Mouse (Mus musculus) forebrain, postnatal 0 days (tissue): ENCODE data around the gene Plekhd1. TPM values are rescaled to one million over a fixed set of nuclear protein-coding genes. Genes with fewer than 3 reads are reported as not detected.
A peak's percentile ranks its signal among the peaks of the same experiment; 100 is the strongest.

Experiments
- ATAC-seq: fragments of 200-750 bp; cut with Nextera tagmentation; 2 replicates; pipeline ENCODE4 v1.8.0; 2017; ENCODE audit warnings: mild to moderate bottlenecking, moderate library complexity
- DNase-seq: peaks from one replicate; pipeline ENCODE4 v3.0.0-alpha.2; 2015
- H3K27ac ChIP-seq: fragments of 300-500 bp; sonication (generic); 2 replicates; pipeline ENCODE4 v1.5.1; 2014; ENCODE audit warnings: low read depth, mild to moderate bottlenecking, antibody characterized with exemption, low read length, moderate library complexity, mixed read lengths
- H3K27me3 ChIP-seq: fragments of 300-500 bp; sonication (generic); 2 replicates; pipeline ENCODE4 v1.6.1; 2014; ENCODE audit warnings: mild to moderate bottlenecking, low read length, mixed read lengths; ENCODE audit not compliant: insufficient read depth
- H3K36me3 ChIP-seq: fragments of 300-500 bp; sonication (generic); 2 replicates; pipeline ENCODE4 v1.6.1; 2014; ENCODE audit warnings: mild to moderate bottlenecking, moderate library complexity; ENCODE audit not compliant: insufficient read depth
- H3K4me1 ChIP-seq: fragments of 300-500 bp; sonication (generic); 2 replicates; pipeline ENCODE4 v1.6.1; 2014; ENCODE audit warnings: antibody characterized with exemption; ENCODE audit not compliant: insufficient read depth
- H3K4me2 ChIP-seq: fragments of 300-500 bp; sonication (generic); 2 replicates; pipeline ENCODE4 v1.6.1; 2014; ENCODE audit warnings: low read depth, mild to moderate bottlenecking, moderate library complexity
- H3K4me3 ChIP-seq: fragments of 300-500 bp; sonication (generic); 2 replicates; pipeline ENCODE4 v1.5.1; 2014; ENCODE audit warnings: low read depth, low read length, mixed read lengths
- H3K9ac ChIP-seq: fragments of 300-500 bp; sonication (generic); 2 replicates; pipeline ENCODE4 v1.6.1; 2014; ENCODE audit warnings: mild to moderate bottlenecking
- H3K9me3 ChIP-seq: fragments of 300-500 bp; sonication (generic); 2 replicates; pipeline ENCODE4 v1.6.1; 2016; ENCODE audit warnings: low read length
- CTCF ChIP-seq: sonication (generic); IDR thresholded peaks from 2 replicates; pipeline ENCODE4 v1.5.1; 2016; ENCODE audit warnings: antibody characterized with exemption, control low read depth, low read depth
- WGBS: fragments of 180-500 bp; shearing (Covaris S2); extraction: QIAGEN DNeasy Blood & Tissue Kit; methylation state at CpG from one replicate; pipeline ENCODE4 v1.1.7; 2014; 5-methylcytosine and 5-hydroxymethylcytosine counted together
- polyA plus RNA-seq: library from polyadenylated mRNA; unstranded; fragments of >200 nt; fragmentation: Nextera tagmentation; extraction: Ambion mirVana; gene quantifications from 2 replicates; pipeline ENCODE4 v1.2.1, GENCODE M21; 2015
- total RNA-seq: library from RNA; depleted of rRNA; stranded (reverse); fragments of >200 nt; gene quantifications from 2 replicates; pipeline ENCODE4 v1.2.3, GENCODE M21; 2014

Plekhd1 gene
- total and polyA plus RNA-seq, 2 experiments from 2014 or later, result 1.1 to 1.3 TPM

GRCm38 (mm10) chr12:80729758-80730530 lies 37.6 kb downstream of the Plekhd1 start:
- H3K36me3 ChIP-seq, result no peaks in the 10 kb centered on the region
- peak overlapping the region; percentile 11 for H3K4me2 ChIP-seq
- H3K9ac ChIP-seq, result no peak overlapping the region; the same call in 1 of the 2 replicates
- no peak overlapping the region for H3K27ac ChIP-seq
- no peaks in the 10 kb centered on the region for H3K4me1 ChIP-seq
- DNase-seq, result peak; percentile 71
- no peak for TF ChIP-seq CTCF
- H3K27me3 ChIP-seq, result no peaks in the 10 kb centered on the region
- ATAC-seq, result peak; percentile 34; the same call in 1 of the 2 replicates
- no peaks in the 10 kb centered on the region for H3K9me3 ChIP-seq
- no peak overlapping the region for H3K4me3 ChIP-seq
- WGBS, result 72% methylated on average over 12 of the region's 12 CpGs

DNA sequence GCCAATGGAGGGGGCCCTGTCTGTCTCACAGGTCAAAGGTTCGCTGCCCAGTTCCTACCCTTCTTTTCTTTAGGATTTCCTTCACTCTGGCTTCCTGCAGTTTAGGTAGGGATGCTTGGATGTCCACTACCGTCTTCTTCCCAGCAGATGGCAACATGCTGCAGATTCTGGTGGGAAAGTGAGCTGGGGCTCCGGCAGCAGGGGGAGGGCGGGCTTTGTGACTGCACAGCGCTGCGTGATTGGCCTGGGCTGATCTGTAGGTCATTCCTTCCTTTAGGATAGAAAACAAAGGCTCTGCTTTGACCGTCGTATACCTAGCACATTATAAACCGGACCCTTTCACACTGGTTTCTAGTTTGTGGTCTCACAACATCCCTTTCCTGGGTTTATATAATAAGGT lies 38.2 kb downstream of the Plekhd1 start:
- Histone ChIP-seq H3K9me3 (no peaks in the 10 kb centered on the region), H3K9ac (no peak overlapping the region; the same call in 1 of the 2 replicates), H3K27ac (peak overlapping the region; percentile 45; the same call in 1 of the 2 replicates), H3K4me3 (no peak overlapping the region), H3K4me2 (peak overlapping the region; percentile 11), H3K27me3 (no peaks in the 10 kb centered on the region), H3K4me1 (no peaks in the 10 kb centered on the region), H3K36me3 (no peaks in the 10 kb centered on the region)
- ATAC-seq (peak; percentile 96), DNase-seq (peak; percentile 86)
- WGBS, result 3% methylated on average over 9 of the region's 9 CpGs
- peak; percentile 93 for TF ChIP-seq CTCF

- H3K4me2 ChIP-seq, result no peak overlapping the region
- no peak overlapping the region for H3K9ac ChIP-seq
- no peak for TF ChIP-seq CTCF
- no peak for ATAC-seq
- H3K4me3 ChIP-seq, result no peak overlapping the region
- no peaks in the 10 kb centered on the region for H3K9me3 ChIP-seq
- H3K27ac ChIP-seq, result no peak overlapping the region
- no peaks in the 10 kb centered on the region for H3K36me3 ChIP-seq
- WGBS, result 64% methylated on average over 13 of the region's 13 CpGs
- no peaks in the 10 kb centered on the region for H3K27me3 ChIP-seq
- peaks cover 15% of the 10 kb centered on the region for H3K4me1 ChIP-seq
- no peak for DNase-seq
These were observed 42.4 kb downstream of the Plekhd1 start for GRCm38 (mm10) chr12:80734526-80735470.

DNA sequence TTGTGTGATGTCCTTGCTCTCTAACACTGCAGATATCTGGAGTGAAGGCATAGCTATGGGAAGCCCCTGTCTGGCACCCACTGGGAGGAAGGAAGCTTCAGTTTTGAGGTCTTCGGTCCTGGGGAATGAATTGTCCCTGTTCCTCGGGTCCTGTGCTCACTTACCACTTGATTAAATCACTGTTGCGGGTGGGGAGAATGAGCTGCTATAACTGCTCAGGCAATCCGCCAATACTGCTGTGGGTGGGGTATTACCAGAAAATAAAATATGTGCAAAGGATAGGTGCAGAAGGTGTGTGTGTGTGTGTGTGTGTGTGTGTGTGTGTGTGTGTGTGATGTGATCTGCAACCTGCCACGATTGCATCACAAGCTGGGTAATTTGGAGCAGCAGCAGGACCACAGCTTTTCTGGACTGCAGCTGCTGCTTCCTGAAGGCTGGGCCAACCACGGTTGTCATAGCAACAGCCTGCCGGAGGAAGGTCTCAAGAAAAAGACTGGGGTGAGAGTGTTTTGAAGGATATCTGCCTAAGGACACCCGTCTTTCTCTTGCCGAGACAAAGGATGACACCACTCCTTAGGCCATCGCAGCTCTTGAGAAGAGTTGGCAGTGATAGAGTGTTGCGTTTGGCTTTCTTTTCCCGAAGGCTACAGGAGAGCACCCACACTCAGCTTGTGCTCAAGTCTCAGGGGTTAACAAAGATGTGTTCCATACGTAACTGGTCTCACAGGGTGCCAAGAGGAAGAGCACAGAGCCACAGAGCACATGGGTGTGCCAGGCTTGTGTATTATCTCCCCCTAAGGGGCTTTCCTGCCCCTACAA lies 44.3 kb downstream of the Plekhd1 start:
- no peak overlapping the region for H3K4me3 ChIP-seq
- 0 out of 2 replicates have a peak overlapping the region, but pooled peaks have one; percentile 24 for H3K4me2 ChIP-seq
- peak overlapping the region; percentile 85 for H3K27ac ChIP-seq
- TF ChIP-seq CTCF, result no peak
- peak; percentile 87 for ATAC-seq
- no peaks in the 10 kb centered on the region for H3K36me3 ChIP-seq
- no peaks in the 10 kb centered on the region for H3K27me3 ChIP-seq
- 5% methylated on average over 13 of the region's 13 CpGs for WGBS
- H3K4me1 ChIP-seq, result peaks cover 15% of the 10 kb centered on the region
- H3K9me3 ChIP-seq, result no peaks in the 10 kb centered on the region
- peak; percentile 90 for DNase-seq
- peak overlapping the region; percentile 15; the same call in 1 of the 2 replicates for H3K9ac ChIP-seq

DNA sequence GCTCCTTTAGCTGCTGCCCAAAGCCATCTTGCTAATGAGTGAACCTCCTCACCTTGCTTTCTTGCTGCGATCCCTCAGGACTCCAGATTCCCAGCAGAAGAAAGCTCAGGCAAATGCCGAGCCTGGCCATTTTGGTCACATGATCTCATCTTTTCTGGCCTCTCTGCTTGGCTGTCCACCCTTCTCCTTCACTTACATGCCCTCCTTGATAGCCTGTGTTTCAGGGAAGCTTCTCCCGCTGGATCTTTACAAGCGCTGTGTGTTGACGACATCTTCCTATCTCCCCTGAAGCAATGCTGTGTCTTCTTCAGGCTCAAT lies 44.9 kb downstream of the Plekhd1 start:
- Histone ChIP-seq H3K27me3 (no peaks in the 10 kb centered on the region), H3K9ac (peak overlapping the region; percentile 2; the same call in 1 of the 2 replicates), H3K9me3 (no peaks in the 10 kb centered on the region), H3K36me3 (no peaks in the 10 kb centered on the region), H3K27ac (peak overlapping the region; percentile 85), H3K4me2 (0 out of 2 replicates have a peak overlapping the region, but pooled peaks have one; percentile 24), H3K4me1 (peaks cover 15% of the 10 kb centered on the region), H3K4me3 (no peak overlapping the region)
- TF ChIP-seq CTCF, result no peak
- WGBS, result 62% methylated on average over 5 of the region's 5 CpGs
- ATAC-seq (no peak), DNase-seq (no peak)

GRCm38 (mm10) chr12:80739482-80739881 lies 47.1 kb downstream of the Plekhd1 start:
- Histone ChIP-seq H3K36me3 (no peaks in the 10 kb centered on the region), H3K27ac (no peak overlapping the region), H3K9ac (no peak overlapping the region), H3K27me3 (no peaks in the 10 kb centered on the region), H3K4me1 (peaks cover 15% of the 10 kb centered on the region), H3K4me2 (no peak overlapping the region), H3K4me3 (no peak overlapping the region), H3K9me3 (no peaks in the 10 kb centered on the region)
- DNase-seq, result no peak
- TF ChIP-seq CTCF, result peak; percentile 46
- ATAC-seq, result no peak
- WGBS, result 41% methylated on average over 9 of the region's 9 CpGs
